Mouse (Mus musculus) left cerebral cortex, adult 6 months (tissue): Measurements from ENCODE around the gene Tnp2. TPM values are rescaled to one million over a fixed set of nuclear protein-coding genes. Genes with fewer than 3 reads are reported as not detected.

Experiments
- long read RNA-seq, 2 experiments: library from polyadenylated mRNA; unstranded; transcript quantifications; one replicate each; pipeline ENCODE4 v2.0.0; 2019 to 2020
- polyA plus RNA-seq: library from polyadenylated mRNA; unstranded; fragments of <200 nt; fragmentation: Nextera tagmentation; gene quantifications from 2 replicates; pipeline ENCODE4 v1.2.3, GENCODE M21; 2021

Tnp2 gene
- polyA plus RNA-seq = not detected in 2 replicates
- long read RNA-seq, experiment 1 = 0 reads
- long read RNA-seq, experiment 2 = 0 reads

GRCm38 (mm10) chr16:10788271-10788670 lies at the start of gene Tnp2:
Gene Tnp2, minus strand, starts transcription at chr16:10788660.

GRCm38 (mm10) chr16:10834911-10835587 lies 46.6 kb upstream of the Tnp2 start, which contains the start of gene Rmi2:
Gene Rmi2, plus strand, starts transcription at chr16:10835059.

GRCm38 (mm10) chr16:10812865-10813371 lies 24.5 kb upstream of the Tnp2 start, which contains the start of gene Gm11172:
Gene Gm11172, plus strand, starts transcription at chr16:10812915.

GRCm38 (mm10) chr16:10805789-10806527 lies 17.5 kb upstream of the Tnp2 start, which contains the start of gene Prm1:
Gene Prm1, minus strand, starts transcription at chr16:10805839.

GRCm38 (mm10) chr16:10796034-10796433 lies 7.6 kb upstream of the Tnp2 start, which contains the start of gene Prm2:
Gene Prm2, minus strand, starts transcription at chr16:10796134.

GRCm38 (mm10) chr16:10790702-10791101 lies 2.2 kb upstream of the Tnp2 start, which contains the start of gene Prm3:
Gene Prm3, minus strand, starts transcription at chr16:10790914.

GRCm38 (mm10) chr16:10785371-10786231 lies 2.9 kb downstream of the Tnp2 start, which contains the start of gene Socs1:
Gene Socs1, minus strand, starts transcription at chr16:10785536.

Other genes with a start within 250 kb of the Tnp2 start
- gene Dexi, start 245.6 kb downstream of the Tnp2 start, polyA plus RNA-seq = 10.9 and 74.0 TPM in 2 replicates
- 24.3 and 25.3 TPM in 2 replicates for gene Clec16a, start 243.3 kb downstream of the Tnp2 start, polyA plus RNA-seq
- gene Socs1, start 3.1 kb downstream of the Tnp2 start, polyA plus RNA-seq = 0.50 and 0.94 TPM in 2 replicates
- not detected in 2 replicates for gene Prm3, start 2.3 kb upstream of the Tnp2 start, polyA plus RNA-seq
- not detected in 2 replicates for gene Prm2, start 7.5 kb upstream of the Tnp2 start, polyA plus RNA-seq
- not detected in 2 replicates for gene Prm1, start 17.2 kb upstream of the Tnp2 start, polyA plus RNA-seq
- gene Gm11172, start 24.3 kb upstream of the Tnp2 start, polyA plus RNA-seq = not detected in 2 replicates
- 0.03 and 0.05 TPM in 2 replicates for gene Rmi2, start 46.4 kb upstream of the Tnp2 start, polyA plus RNA-seq